In genomic region chr8:122749333-122749958, GRCm38 (mm10) we compare ENCODE assay signal across 16 mouse cellular contexts. TPM values are rescaled to one million over a fixed set of nuclear protein-coding genes. Genes with fewer than 3 reads are reported as not detected.
DNase-seq lines count a peak whose midpoint lies in the region; ATAC-seq and TF ChIP-seq lines count a peak whose summit lies in the region.
"Had no signal": no experiment of that assay in that cellular context is flagged by ENCODE, and none has a peak within 500 bp of the region (broad histone marks: within the 10 kb centered on the region; RNA-seq: fewer than 3 reads in every experiment).

No protein-coding gene starts in this region.

- TF ChIP-seq CTCF in midbrain, postnatal 0 days (IDR thresholded peaks at IDR 0.05), result no peak

- H3K27ac ChIP-seq in midbrain, embryonic 10.5 days (replicated peaks), result peak overlapping the region; percentile 35
- no peak overlapping the region for H3K27ac ChIP-seq in midbrain, postnatal 0 days (ENCODE audit: low read depth, low read length)
- H3K27ac ChIP-seq in forebrain, embryonic 12.5 days, result peak overlapping the region; percentile 61; the same call in 1 of the 2 replicates
- peak overlapping the region; percentile 98 for H3K27ac ChIP-seq in hindbrain, embryonic 13.5 days
- peak overlapping the region; percentile 89 for H3K27ac ChIP-seq in neural tube, embryonic 14.5 days (ENCODE audit: low read depth, low read length)
- no peak overlapping the region for H3K27ac ChIP-seq in liver, embryonic 11.5 days (ENCODE audit: low read depth, low read length)

- WGBS in midbrain, embryonic 10.5 days, result 72% methylated on average over 6 of the region's 6 CpGs
- 44% methylated on average over 6 of the region's 6 CpGs for WGBS in midbrain, postnatal 0 days
- WGBS in forebrain, embryonic 12.5 days, result 52% methylated on average over 6 of the region's 6 CpGs
- WGBS in hindbrain, embryonic 13.5 days, result 46% methylated on average over 6 of the region's 6 CpGs
- 43% methylated on average over 6 of the region's 6 CpGs for WGBS in neural tube, embryonic 14.5 days
- WGBS in liver, embryonic 11.5 days, result 65% methylated on average over 6 of the region's 6 CpGs

- no peaks in the 10 kb centered on the region for H3K36me3 ChIP-seq in midbrain, embryonic 10.5 days
- H3K36me3 ChIP-seq in midbrain, postnatal 0 days (ENCODE audit: insufficient read depth, low read length), result no peaks in the 10 kb centered on the region
- no peaks in the 10 kb centered on the region for H3K36me3 ChIP-seq in forebrain, embryonic 12.5 days (replicated peaks)
- no peaks in the 10 kb centered on the region for H3K36me3 ChIP-seq in hindbrain, embryonic 13.5 days
- no peaks in the 10 kb centered on the region for H3K36me3 ChIP-seq in neural tube, embryonic 14.5 days (ENCODE audit: control insufficient read depth, insufficient read depth, low read length)
- no peaks in the 10 kb centered on the region for H3K36me3 ChIP-seq in liver, embryonic 11.5 days (ENCODE audit: control insufficient read depth, insufficient read depth, low read length)
- H3K36me3 ChIP-seq: G1E had no signal

- DNase-seq in midbrain, embryonic 10.5 days (ENCODE audit: low spot score), result no peak
- DNase-seq in midbrain, postnatal 0 days (ENCODE audit: low spot score), result no peak
- DNase-seq in adrenal gland, adult 8-10 months, result no peak
- no peak for DNase-seq in spleen, adult 18-20 months
- no peak for DNase-seq in liver, embryonic 11.5 days (ENCODE audit: low spot score)
- DNase-seq: cerebellum, adult 8-10 months; heart, postnatal 36 days; kidney, adult 18-20 months; kidney, postnatal 4 days; lung, embryonic 14.5 days; retina, postnatal 1 day; thymus, adult 18-20 months had no signal

- H3K4me2 ChIP-seq in midbrain, postnatal 0 days (ENCODE audit: low read depth, low read length, poor library complexity, severe bottlenecking), result no peak overlapping the region
- H3K4me2 ChIP-seq in forebrain, embryonic 12.5 days, result no peak overlapping the region
- H3K4me2 ChIP-seq in hindbrain, embryonic 13.5 days, result peak overlapping the region; percentile 41
- peak overlapping the region; percentile 39 for H3K4me2 ChIP-seq in neural tube, embryonic 14.5 days (ENCODE audit: low read depth, low read length)
- H3K4me2 ChIP-seq in liver, embryonic 11.5 days, result no peak overlapping the region
- H3K4me2 ChIP-seq: lung, embryonic 14.5 days had no signal

- peaks cover 39% of the 10 kb centered on the region for H3K4me1 ChIP-seq in midbrain, embryonic 10.5 days
- H3K4me1 ChIP-seq in midbrain, postnatal 0 days (ENCODE audit: insufficient read depth, low read length), result peaks cover 22% of the 10 kb centered on the region
- H3K4me1 ChIP-seq in forebrain, embryonic 12.5 days, result peaks cover 63% of the 10 kb centered on the region
- peaks cover 74% of the 10 kb centered on the region for H3K4me1 ChIP-seq in hindbrain, embryonic 13.5 days (replicated peaks)
- peaks cover 42% of the 10 kb centered on the region for H3K4me1 ChIP-seq in neural tube, embryonic 14.5 days (ENCODE audit: control insufficient read depth, insufficient read depth, low read length)
- H3K4me1 ChIP-seq in liver, embryonic 11.5 days (replicated peaks; ENCODE audit: control insufficient read depth, insufficient read depth, low read length), result 0 out of 2 replicates have a peak, but pooled peaks cover 3% of the 10 kb centered on the region

- ATAC-seq in midbrain, postnatal 0 days (ENCODE audit: low FRiP score), result no peak
- no peak for ATAC-seq in forebrain, embryonic 12.5 days (ENCODE audit: low FRiP score)
- ATAC-seq in hindbrain, embryonic 13.5 days (ENCODE audit: low FRiP score), result no peak
- ATAC-seq in neural tube, embryonic 14.5 days (ENCODE audit: low read depth), result no peak
- no peak for ATAC-seq in liver, embryonic 11.5 days (replicated peaks; ENCODE audit: low FRiP score)

- H3K27me3 ChIP-seq in midbrain, embryonic 10.5 days (ENCODE audit: low read depth, poor library complexity, severe bottlenecking), result peaks cover 30% of the 10 kb centered on the region
- no peaks in the 10 kb centered on the region for H3K27me3 ChIP-seq in midbrain, postnatal 0 days (ENCODE audit: insufficient read depth, low read length)
- peaks cover 38% of the 10 kb centered on the region for H3K27me3 ChIP-seq in forebrain, embryonic 12.5 days
- H3K27me3 ChIP-seq in hindbrain, embryonic 13.5 days, result 0 out of 2 replicates have a peak, but pooled peaks cover 12% of the 10 kb centered on the region
- no peaks in the 10 kb centered on the region for H3K27me3 ChIP-seq in neural tube, embryonic 14.5 days (ENCODE audit: control insufficient read depth, insufficient read depth, low read length)
- peaks cover 52% of the 10 kb centered on the region for H3K27me3 ChIP-seq in liver, embryonic 11.5 days (replicated peaks; ENCODE audit: control insufficient read depth, insufficient read depth, low read length)

- H3K9me3 ChIP-seq in midbrain, embryonic 10.5 days (replicated peaks), result no peaks in the 10 kb centered on the region
- H3K9me3 ChIP-seq in midbrain, postnatal 0 days (ENCODE audit: low read length), result no peaks in the 10 kb centered on the region
- no peaks in the 10 kb centered on the region for H3K9me3 ChIP-seq in forebrain, embryonic 12.5 days
- no peaks in the 10 kb centered on the region for H3K9me3 ChIP-seq in hindbrain, embryonic 13.5 days
- no peaks in the 10 kb centered on the region for H3K9me3 ChIP-seq in neural tube, embryonic 14.5 days (ENCODE audit: control insufficient read depth, low read length)
- no peaks in the 10 kb centered on the region for H3K9me3 ChIP-seq in liver, embryonic 11.5 days (ENCODE audit: control insufficient read depth, low read length)
- H3K9me3 ChIP-seq: G1E had no signal

- H3K4me3 ChIP-seq in midbrain, embryonic 10.5 days, result no peak overlapping the region
- H3K4me3 ChIP-seq in midbrain, postnatal 0 days (ENCODE audit: low read depth, low read length), result no peak overlapping the region
- H3K4me3 ChIP-seq in forebrain, embryonic 12.5 days (replicated peaks), result no peak overlapping the region
- H3K4me3 ChIP-seq in hindbrain, embryonic 13.5 days, result 0 out of 2 replicates have a peak overlapping the region, but pooled peaks have one; percentile 1
- peak overlapping the region; percentile 26; the same call in 1 of the 2 replicates for H3K4me3 ChIP-seq in neural tube, embryonic 14.5 days (ENCODE audit: low read depth, low read length)
- no peak overlapping the region for H3K4me3 ChIP-seq in liver, embryonic 11.5 days (ENCODE audit: low read depth, low read length)

- H3K9ac ChIP-seq in midbrain, postnatal 0 days (replicated peaks; ENCODE audit: low read length, poor library complexity, severe bottlenecking), result no peak overlapping the region
- H3K9ac ChIP-seq in forebrain, embryonic 12.5 days, result no peak overlapping the region
- peak overlapping the region; percentile 55; the same call in 1 of the 2 replicates for H3K9ac ChIP-seq in hindbrain, embryonic 13.5 days
- H3K9ac ChIP-seq in neural tube, embryonic 14.5 days (replicated peaks; ENCODE audit: low read depth, low read length), result peak overlapping the region; percentile 22; the same call in 1 of the 2 replicates
- H3K9ac ChIP-seq in liver, embryonic 11.5 days (ENCODE audit: low read depth, low read length), result no peak overlapping the region
- H3K9ac ChIP-seq: lung, embryonic 14.5 days had no signal

RNA-seq across cellular contexts. Expression of gene Acsf3, which starts 25.8 kb away (rescaled TPM):
- polyA plus RNA-seq in midbrain, embryonic 10.5 days (2016; fragmentation: Nextera tagmentation; extraction: Ambion mirVana), result 17.8 and 18.6 TPM in 2 replicates
- total RNA-seq in midbrain, postnatal 0 days (2014; rRNA removed), result 22.1 and 22.7 TPM in 2 replicates
- 18.8 and 18.9 TPM in 2 replicates for polyA plus RNA-seq in midbrain, postnatal 0 days (2015; fragmentation: Nextera tagmentation; extraction: Ambion mirVana)
- polyA plus RNA-seq in forebrain, embryonic 12.5 days (2016; fragmentation: Nextera tagmentation; extraction: Ambion mirVana), result 16.1 and 17.3 TPM in 2 replicates
- 16.2 and 17.4 TPM in 2 replicates for polyA plus RNA-seq in hindbrain, embryonic 13.5 days (2015; fragmentation: Nextera tagmentation; extraction: Ambion mirVana)
- 16.2 and 16.3 TPM in 2 replicates for polyA plus RNA-seq in neural tube, embryonic 14.5 days (2014; fragmentation: Nextera tagmentation; extraction: Ambion mirVana)
- 10 to 100 TPM; 38.4 to 44.5 (median 41.2) TPM for total RNA-seq in adrenal gland, adult 8-10 months (2022)
- 16.6 and 18.8 TPM in 2 replicates for polyA plus RNA-seq in liver, embryonic 11.5 days (2014; fragmentation: Nextera tagmentation; extraction: Ambion mirVana)

RNA-seq across cellular contexts. Expression of gene Cbfa2t3, which starts 50.5 kb away (rescaled TPM):
- polyA plus RNA-seq in midbrain, embryonic 10.5 days (2016; fragmentation: Nextera tagmentation; extraction: Ambion mirVana), result 1.9 and 3.4 TPM in 2 replicates
- total RNA-seq in midbrain, postnatal 0 days (2014; rRNA removed), result 11.1 and 11.8 TPM in 2 replicates
- polyA plus RNA-seq in midbrain, postnatal 0 days (2015; fragmentation: Nextera tagmentation; extraction: Ambion mirVana), result 13.3 and 15.9 TPM in 2 replicates
- 12.2 and 12.4 TPM in 2 replicates for polyA plus RNA-seq in forebrain, embryonic 12.5 days (2016; fragmentation: Nextera tagmentation; extraction: Ambion mirVana)
- polyA plus RNA-seq in hindbrain, embryonic 13.5 days (2015; fragmentation: Nextera tagmentation; extraction: Ambion mirVana), result 27.2 and 30.2 TPM in 2 replicates
- 23.5 and 23.9 TPM in 2 replicates for polyA plus RNA-seq in neural tube, embryonic 14.5 days (2014; fragmentation: Nextera tagmentation; extraction: Ambion mirVana)
- 10 to 100 TPM; 10.9 to 21.7 (median 15.3) TPM for total RNA-seq in adrenal gland, adult 8-10 months (2022)
- 13.8 and 14.4 TPM in 2 replicates for polyA plus RNA-seq in liver, embryonic 11.5 days (2014; fragmentation: Nextera tagmentation; extraction: Ambion mirVana)

Comparison
In these comparisons a context has a peak if more than half of its experiments do, and no peak if none do; other contexts are left out.
1. H3K27ac ChIP-seq: peak in midbrain, embryonic 10.5 days (single experiment), forebrain, embryonic 12.5 days (single experiment), hindbrain, embryonic 13.5 days (single experiment) and neural tube, embryonic 14.5 days (single experiment); none in midbrain, postnatal 0 days (single experiment) and liver, embryonic 11.5 days (single experiment).
2. H3K4me3 ChIP-seq: peak in hindbrain, embryonic 13.5 days (single experiment) and neural tube, embryonic 14.5 days (single experiment); none in midbrain, embryonic 10.5 days (single experiment), midbrain, postnatal 0 days (single experiment), forebrain, embryonic 12.5 days (single experiment) and liver, embryonic 11.5 days (single experiment).
3. H3K4me2 ChIP-seq: peak in hindbrain, embryonic 13.5 days (single experiment) and neural tube, embryonic 14.5 days (single experiment); none in midbrain, postnatal 0 days (single experiment), forebrain, embryonic 12.5 days (single experiment) and liver, embryonic 11.5 days (single experiment).
4. H3K9ac ChIP-seq: peak in hindbrain, embryonic 13.5 days (single experiment) and neural tube, embryonic 14.5 days (single experiment); none in midbrain, postnatal 0 days (single experiment), forebrain, embryonic 12.5 days (single experiment) and liver, embryonic 11.5 days (single experiment).